Mouse (Mus musculus) spleen, adult 10 weeks (tissue): ENCODE results near the gene Dpm3. TPM values are rescaled to one million over a fixed set of nuclear protein-coding genes. Genes with fewer than 3 reads are reported as not detected.

Source experiments
- polyA plus RNA-seq: library from polyadenylated mRNA; stranded (reverse); fragments of 350-450 nt; fragmentation: Illumina TruSeq; extraction: RNeasy Lipid Tissue Mini Kit (QIAGEN cat#74804); gene quantifications from one replicate; pipeline ENCODE4 v1.2.3, GENCODE M21; 2015; ENCODE audit warnings: low replicate concordance; ENCODE audit not compliant: insufficient read depth

Gene Dpm3
- 3.5 TPM for polyA plus RNA-seq

DNA sequence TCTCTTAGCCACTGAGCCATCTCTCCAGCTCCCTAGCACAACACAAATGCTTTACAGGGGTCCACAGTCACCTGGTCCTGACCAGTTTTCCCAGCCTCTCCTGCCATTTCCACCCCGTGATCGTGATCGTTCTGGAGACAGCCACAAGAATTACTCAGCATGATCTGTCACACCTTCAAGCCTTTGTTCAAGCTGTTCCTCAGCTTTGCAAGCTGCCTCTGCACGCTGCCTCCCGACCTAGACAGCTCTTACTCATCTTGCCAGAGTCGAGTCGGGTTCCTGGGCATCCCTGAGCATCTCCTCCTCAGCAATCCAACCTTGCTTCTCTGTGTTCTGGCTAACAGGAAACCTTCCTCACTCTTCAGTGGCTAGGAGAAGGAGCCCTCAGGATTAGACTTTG lies at the start of gene Dpm3:
Gene Dpm3, plus strand, starts transcription at position 283 of the 400 bp plus-strand sequence.

DNA sequence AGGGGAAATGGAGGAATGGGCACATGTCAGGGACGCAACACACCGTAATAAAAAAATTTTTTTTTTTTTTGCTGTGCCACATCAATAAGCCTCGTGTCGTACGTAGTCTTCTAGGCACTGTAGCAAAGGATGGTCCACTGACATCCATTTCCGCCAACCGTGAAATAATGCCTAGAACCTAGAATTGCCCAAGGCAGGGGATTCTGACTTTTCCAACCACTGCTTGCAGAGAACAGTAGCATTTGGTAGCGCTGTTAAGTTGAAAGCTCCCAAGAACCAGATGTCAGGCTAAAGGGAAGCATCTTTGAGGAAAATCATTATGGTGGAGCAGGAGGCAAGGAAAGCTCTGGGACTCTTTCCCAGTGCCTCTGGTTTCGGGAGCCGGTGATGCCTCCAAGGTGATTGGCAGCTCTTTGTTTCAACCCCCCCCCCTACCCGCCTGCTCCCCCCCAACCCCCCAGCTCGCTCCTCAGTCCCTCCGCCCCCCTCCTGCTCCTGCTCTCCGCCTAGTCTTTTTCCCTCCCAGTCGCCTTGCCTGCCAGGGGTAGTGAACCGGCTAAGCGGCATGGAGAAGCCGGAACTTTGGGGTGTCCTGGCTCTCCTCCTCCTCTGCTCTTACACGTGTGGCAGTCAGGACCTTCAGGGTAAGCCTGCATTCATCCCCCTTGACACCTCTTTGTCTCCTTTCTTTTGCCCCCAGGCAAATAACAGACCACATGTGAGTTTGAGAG lies 44.3 kb upstream of the Dpm3 start, which contains the start of gene Thbs3:
Gene Thbs3, plus strand, starts transcription at position 500 of the 731 bp plus-strand sequence.

DNA sequence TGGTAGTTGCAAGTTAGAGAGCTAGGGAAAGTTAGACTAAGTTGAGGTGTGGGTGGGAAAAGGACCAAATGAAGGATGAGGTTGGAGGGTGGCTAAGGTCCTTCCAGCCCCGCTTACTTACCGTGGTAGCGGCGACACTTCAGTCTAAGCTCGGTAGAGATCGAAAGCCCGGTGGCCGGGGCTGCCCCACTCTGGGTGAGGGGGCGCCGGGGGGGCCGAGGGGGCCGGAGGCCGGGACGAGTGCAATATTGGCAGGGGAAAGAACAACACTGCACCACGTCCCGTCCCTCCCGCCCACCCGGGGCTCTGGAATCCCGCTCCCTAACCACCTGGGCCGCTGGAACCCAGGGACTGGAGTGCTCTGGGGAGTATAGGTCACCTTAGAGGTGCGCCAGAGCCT lies 32.3 kb upstream of the Dpm3 start, which contains the start of gene Mtx1:
Gene Mtx1, minus strand, starts transcription at position 189 of the 400 bp plus-strand sequence.

DNA sequence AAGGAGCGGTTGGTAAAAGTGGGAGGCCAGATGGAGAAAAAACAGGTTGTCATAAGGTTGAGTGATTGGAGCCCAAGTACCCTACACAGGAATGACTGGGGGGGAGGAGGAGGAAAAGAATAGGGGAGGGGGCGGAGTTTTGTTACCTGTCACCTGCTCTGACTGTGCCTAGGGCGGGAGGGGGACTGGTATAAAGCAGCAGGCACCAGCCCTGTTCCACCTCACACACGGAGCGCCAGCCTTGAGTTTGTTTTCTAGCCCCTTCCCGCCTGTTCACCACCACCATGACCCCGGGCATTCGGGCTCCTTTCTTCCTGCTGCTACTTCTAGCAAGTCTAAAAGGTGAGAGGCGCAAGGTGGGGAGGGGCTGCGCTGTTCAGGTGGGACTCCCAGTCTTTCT lies 30.3 kb upstream of the Dpm3 start, which contains the start of gene Muc1:
Gene Muc1, plus strand, starts transcription at position 222 of the 400 bp plus-strand sequence.

DNA sequence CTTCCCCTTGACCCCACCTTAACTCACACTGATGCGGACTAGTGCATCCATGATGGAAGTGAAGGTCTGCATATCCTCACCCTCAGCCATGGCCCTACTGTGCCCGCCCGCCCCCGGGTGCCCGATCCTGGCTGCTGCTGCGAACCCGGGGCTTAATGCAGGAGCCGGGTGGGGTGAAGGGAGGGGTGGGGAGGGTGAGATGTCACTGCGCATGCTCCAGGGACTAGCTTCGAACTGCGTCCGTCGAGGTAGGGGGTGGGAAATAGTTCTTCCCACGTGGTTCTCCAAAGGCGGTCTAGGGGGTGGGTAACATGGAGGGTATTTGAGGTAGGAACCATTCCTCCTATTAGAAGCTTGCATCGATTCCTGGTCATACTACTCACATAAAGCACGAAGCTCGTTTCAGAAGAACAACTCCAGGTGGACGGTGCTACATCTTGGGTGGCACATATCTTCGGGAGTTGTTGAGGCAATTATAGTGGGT lies 13.4 kb upstream of the Dpm3 start, which contains the start of gene Krtcap2:
Gene Krtcap2, plus strand, starts transcription at position 279 of the 484 bp plus-strand sequence.

DNA sequence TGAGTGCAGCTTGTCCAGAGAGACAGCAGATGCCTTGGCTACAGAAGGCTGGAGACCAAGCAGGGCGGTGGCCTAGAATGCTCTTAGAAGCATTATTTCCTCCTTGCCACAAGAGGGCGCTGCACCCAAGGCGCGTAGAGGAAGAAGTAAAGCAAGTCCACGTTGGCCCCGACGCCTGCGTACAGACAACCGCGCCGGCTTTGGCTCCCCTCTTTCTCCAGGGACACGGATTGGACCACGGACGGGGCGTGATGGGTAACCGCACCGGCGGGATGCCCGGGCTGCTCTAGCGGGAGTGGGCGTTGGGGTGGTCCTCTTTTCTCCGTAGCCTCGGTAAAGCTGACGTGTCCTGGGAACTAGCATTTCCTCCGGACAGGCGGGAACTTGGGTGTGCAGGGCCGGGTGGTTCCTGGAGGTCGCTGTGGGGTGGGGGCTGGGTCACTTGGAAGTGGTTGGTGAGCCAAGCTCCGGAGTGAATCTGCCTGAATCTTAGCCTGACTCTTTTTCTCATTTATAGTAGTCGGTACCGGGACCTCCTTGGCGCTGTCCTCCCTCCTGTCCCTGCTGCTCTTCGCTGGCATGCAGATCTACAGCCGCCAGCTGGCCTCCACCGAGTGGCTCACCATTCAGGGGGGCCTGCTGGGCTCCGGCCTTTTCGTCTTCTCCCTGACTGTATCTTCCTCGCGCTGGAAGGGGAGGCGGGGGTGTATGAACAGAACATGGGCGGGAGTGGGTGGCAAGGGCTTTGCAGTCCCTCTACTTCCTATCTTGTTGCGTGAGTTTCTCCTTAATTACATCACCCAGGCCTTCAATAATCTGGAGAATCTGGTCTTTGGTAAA lies 12.7 kb upstream of the Dpm3 start, which contains the start of gene Trim46:
Gene Trim46, minus strand, starts transcription at position 49 of the 840 bp plus-strand sequence.

DNA sequence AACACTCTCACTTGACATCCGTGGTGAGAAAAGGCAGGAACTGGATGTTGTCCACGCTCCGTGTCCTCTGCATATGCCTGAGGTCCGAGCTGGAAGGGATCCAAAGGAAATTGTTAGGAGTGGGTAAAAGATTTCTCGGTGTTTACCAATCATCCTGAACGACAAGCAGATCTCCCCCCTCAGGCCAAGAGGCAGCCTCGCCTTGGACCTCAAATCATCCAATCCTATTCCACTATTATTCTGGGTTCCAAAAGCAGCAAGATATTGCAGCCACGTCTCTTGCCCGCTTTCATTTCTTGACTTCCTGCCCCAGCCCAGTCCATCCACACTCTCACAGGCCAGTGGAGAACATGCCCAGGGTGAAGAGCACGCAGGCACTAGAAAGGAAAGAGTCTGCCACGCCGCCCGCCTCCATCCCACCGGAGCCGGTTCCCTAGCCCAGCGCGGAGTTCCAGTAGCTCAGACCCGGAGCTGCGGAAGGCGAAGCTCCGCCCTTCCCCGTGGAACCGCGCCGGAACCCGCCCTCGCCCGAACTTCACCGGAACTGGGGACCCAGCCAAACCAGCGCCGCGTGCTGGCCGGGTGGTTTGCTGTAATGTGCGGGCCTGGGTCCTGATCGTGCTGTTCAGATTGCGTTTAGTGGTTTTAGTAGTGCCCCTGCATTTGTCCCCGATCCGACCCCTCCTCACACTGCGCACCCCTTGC lies 11.0 kb downstream of the Dpm3 start, which contains the start of gene Slc50a1:
Gene Slc50a1, minus strand, starts transcription at position 520 of the 705 bp plus-strand sequence.

DNA sequence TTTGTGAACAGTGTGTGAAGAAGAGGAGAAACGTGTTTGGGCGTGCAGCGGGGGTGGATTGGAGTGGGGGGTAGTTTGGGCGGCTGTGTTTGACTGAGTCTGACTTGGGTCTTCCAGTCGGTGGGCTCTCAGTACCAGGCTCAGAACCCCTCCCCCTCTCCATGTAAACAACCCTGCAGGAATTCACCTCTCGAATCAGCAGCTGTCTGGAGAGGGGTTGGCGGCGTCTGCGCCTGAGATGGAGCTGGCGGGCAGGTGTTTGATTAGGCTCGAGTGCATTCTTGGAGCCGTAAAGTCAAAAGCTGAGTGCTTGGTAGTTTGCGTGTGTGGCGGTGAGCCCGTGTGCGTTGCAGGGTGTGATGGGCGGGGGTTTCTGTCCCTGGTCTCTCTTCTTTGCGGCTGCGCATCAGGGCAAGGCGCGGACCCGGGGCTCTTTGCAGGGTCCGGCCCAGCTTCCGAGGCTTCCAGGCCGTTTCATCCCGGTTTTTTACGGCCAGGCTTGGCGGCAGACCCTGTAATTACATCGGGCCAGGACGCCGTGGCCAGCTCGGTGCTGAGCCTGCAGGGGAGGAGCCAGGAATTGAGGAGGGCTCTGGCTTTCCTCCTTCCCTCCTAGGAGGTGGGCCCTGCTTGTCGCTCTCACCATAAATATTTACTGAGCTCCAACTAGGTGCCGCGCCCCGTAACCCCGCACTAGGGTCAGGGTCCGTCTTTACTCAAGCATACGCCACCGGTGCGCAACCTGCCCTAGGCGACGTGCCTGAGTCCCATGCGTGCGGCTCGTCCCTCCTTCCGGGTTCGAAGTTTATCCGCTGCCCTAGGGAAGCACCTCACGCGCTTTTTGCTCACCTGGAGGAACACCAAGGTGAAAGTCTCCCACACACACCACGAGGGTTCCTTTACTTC lies 21.7 kb downstream of the Dpm3 start, which contains the start of gene Efna1:
Gene Efna1, minus strand, starts transcription at position 537 of the 906 bp plus-strand sequence.

Other genes starting within 250 kb of the Dpm3 start
- 22.4 TPM for gene Rusc1, start 166.0 kb upstream of the Dpm3 start, polyA plus RNA-seq
- gene Gm43738, start 158.3 kb upstream of the Dpm3 start, polyA plus RNA-seq, result not detected
- gene Fdps, start 157.4 kb upstream of the Dpm3 start, polyA plus RNA-seq, result 37.3 TPM
- 1.8 TPM for gene Pklr, start 123.2 kb upstream of the Dpm3 start, polyA plus RNA-seq
- gene Hcn3, start 99.2 kb upstream of the Dpm3 start, polyA plus RNA-seq, result 0.23 TPM
- gene Clk2, start 94.6 kb upstream of the Dpm3 start, polyA plus RNA-seq, result 91.6 TPM
- 49.7 TPM for gene Scamp3, start 81.9 kb upstream of the Dpm3 start, polyA plus RNA-seq
- 19.3 TPM for gene Fam189b, start 76.2 kb upstream of the Dpm3 start, polyA plus RNA-seq
- 71.7 TPM for gene Gba, start 56.4 kb upstream of the Dpm3 start, polyA plus RNA-seq
- 2.9 TPM for gene Thbs3, start 44.2 kb upstream of the Dpm3 start, polyA plus RNA-seq
- 58.4 TPM for gene Mtx1, start 32.3 kb upstream of the Dpm3 start, polyA plus RNA-seq
- gene Muc1, start 30.3 kb upstream of the Dpm3 start, polyA plus RNA-seq, result 0.52 TPM
- 83.8 TPM for gene Krtcap2, start 13.4 kb upstream of the Dpm3 start, polyA plus RNA-seq
- 0.54 TPM for gene Trim46, start 13.0 kb upstream of the Dpm3 start, polyA plus RNA-seq
- 93.1 TPM for gene Slc50a1, start 11.2 kb downstream of the Dpm3 start, polyA plus RNA-seq
- 3.6 TPM for gene Efna1, start 21.8 kb downstream of the Dpm3 start, polyA plus RNA-seq
- gene Efna3, start 63.6 kb downstream of the Dpm3 start, polyA plus RNA-seq, result not detected
- not detected for gene Efna4, start 78.7 kb downstream of the Dpm3 start, polyA plus RNA-seq
- 18.7 TPM for gene Adam15, start 90.6 kb downstream of the Dpm3 start, polyA plus RNA-seq
- gene Dcst2, start 102.6 kb downstream of the Dpm3 start, polyA plus RNA-seq, result 0.36 TPM
- gene Dcst1, start 105.9 kb downstream of the Dpm3 start, polyA plus RNA-seq, result 0.44 TPM
- gene Zbtb7b, start 135.4 kb downstream of the Dpm3 start, polyA plus RNA-seq, result 14.7 TPM
- 5.6 TPM for gene Lenep, start 143.4 kb downstream of the Dpm3 start, polyA plus RNA-seq
- gene Flad1, start 152.5 kb downstream of the Dpm3 start, polyA plus RNA-seq, result 16.6 TPM
- 31.1 TPM for gene Cks1b, start 159.0 kb downstream of the Dpm3 start, polyA plus RNA-seq
- 56.3 TPM for gene Shc1, start 159.1 kb downstream of the Dpm3 start, polyA plus RNA-seq
- gene Pygo2, start 170.9 kb downstream of the Dpm3 start, polyA plus RNA-seq, result 34.0 TPM
- 51.6 TPM for gene Pbxip1, start 177.3 kb downstream of the Dpm3 start, polyA plus RNA-seq
- gene Pmvk, start 195.2 kb downstream of the Dpm3 start, polyA plus RNA-seq, result 16.0 TPM